Mouse (Mus musculus) spleen, embryonic (tissue): ENCODE measurements at regions not wholly inside any gene's neighbourhood (a gene's known extent, or its start where the extent isn't known, plus 50 kb on each side); places are given as distances from the start of the nearest gene placed in this dataset.
"Not testable (repeated sequence)": the region's sequence is repeated elsewhere in the genome, so short reads cannot be mapped to it uniquely, and the experiment has no call there.

Experiments
- CTCF ChIA-PET: fragments of 350-600 bp; sonication (Branson Sonifier 250); formaldehyde crosslinking; loops from one replicate; lab custom pipeline; 2022; lab: Charles Lee

DNA sequence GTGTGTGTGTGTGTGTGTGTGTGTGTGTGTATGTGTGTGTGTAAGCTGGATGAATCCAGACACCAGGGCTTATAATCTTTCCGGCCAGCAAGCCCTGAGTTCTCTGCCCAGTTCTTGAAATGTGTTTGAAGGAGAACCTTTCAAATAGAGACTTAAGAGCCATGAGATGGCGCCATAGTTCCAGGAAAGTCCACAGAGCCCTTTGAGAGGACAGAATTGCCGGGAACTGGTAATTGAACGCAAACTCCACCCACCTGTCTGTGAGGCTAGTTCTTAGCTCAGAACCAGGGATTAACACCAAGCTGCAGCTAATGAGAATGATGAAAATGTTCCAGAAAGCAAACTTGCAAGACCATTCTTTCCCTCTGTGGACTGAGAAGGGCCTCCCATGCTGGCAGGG lies 72.2 kb downstream of the Trim42 start:
- CTCF ChIA-PET = no interaction called here

DNA sequence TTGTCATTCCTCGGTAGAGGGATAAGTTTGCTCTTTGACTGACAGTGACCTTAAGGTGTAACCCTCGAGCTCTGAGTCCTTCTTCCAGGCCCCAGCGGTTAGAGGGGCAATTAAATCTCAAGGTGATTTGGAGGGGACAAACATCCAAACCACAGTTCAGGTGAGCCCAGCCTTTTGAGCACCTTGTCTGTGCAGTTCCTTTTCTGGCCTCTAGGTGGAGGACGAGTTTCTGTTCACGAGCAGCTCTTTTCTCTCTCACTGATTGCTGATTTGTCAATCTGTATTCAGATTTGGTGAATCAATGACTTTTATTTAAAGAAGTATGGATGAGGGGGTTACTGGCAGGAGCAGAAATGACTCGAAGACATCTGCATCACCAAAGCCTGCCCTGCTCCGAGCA lies 74.0 kb downstream of the Trim42 start:
- CTCF ChIA-PET = no interaction called here

DNA sequence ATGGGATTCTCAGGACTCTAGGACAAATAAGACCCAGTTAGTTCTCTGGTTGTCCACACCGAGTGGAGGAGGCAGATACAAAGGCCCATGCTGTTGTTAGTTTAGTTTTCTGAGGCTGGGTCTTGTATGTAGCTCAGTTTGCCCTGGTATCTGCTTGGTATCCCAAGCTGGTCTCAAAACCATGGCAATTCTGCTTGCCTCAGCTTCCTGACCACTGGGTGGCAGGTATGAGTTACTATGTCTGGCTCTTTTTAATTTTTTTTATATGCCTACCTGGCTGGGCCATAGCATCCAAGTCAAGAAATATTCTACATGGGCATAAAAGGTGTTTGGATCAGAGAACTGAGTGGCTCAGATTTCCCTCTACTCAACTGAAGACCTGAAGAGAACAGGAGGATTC lies 77.9 kb downstream of the Trim42 start:
- CTCF ChIA-PET = no interaction called here

DNA sequence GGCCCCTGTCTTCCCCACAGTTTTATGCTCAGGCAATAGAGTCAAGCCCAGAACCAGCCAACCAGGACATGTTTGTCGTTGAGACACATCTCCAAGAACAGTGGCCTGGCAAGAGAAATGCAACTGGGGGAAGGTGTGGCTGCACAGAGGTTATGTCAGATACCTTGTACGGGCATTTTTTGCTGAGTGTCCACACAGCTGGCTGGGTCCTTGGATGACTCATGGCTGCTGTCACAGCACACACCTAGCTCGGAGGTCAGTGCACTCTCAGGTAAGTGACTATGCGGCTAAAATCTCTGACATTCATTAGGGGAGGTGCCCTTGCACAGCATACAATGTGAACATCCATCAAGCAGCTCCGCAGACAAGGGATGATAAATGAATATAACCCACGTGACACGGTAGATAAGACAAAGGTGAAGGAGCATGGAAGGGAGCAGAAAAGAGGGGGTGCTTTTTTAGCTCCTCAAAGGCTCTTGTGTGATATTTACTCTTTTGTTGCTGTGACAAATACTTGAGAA lies 85.4 kb downstream of the Trim42 start:
- CTCF ChIA-PET = no interaction called here

DNA sequence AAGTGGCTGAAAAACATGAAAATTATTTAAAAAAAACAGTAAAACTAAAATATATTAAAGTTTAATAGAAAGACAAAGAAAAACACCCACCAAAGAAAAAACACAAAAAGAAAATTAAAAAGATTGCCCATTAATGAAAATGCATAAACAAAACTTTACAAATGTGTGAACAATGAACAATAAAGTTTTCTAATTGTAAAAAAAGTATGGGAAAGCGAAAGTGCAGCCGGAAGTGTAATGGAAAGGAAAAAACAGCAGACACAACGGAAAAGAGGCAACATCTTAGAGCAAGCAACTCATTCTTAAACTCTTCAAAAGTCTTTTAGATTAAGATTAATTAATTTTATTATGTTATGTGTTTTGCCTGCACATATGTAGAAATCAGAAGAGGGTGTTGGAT lies 87.7 kb downstream of the Trim42 start:
- CTCF ChIA-PET = no interaction called here

DNA sequence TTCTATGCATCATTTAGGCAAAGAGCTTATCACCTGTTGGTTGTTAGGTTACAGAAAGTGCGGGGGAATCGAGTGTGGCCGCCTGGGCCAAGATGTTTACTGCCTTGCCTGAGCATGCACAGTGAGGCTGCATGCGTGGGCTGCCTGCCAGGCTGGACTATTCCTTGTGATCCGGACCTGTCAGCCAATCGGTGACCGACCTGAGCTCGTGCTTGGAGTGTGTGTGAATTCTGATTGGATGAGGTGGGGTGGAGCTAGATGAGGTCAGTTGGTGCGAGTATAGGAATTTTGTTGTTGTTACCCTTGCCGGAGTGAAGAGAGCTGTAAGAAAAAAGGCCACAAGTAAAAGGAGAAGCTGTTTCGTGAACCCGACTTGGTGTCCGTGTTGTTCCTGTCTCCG lies 94.3 kb downstream of the Trim42 start:
- CTCF ChIA-PET = not testable (repeated sequence)

DNA sequence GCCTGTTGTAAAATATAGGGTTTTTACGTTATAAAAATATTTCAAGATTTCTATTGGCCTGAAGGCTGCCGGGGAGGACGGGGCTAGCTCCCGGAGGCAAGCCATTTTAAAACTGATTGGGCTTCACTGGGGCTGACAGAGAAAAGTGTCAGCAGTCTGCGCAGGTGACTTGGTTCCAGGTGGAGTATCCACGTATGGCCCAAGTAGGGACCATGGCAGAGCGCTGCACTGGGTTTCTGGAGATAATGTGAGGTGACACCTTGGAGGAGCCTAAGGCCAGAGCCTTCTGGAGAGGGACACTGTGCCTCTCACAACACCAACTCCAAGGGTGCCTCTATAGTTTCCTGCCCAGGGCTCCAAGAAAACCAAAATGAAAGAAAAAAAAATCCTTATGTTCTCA lies 95.9 kb downstream of the Trim42 start:
- CTCF ChIA-PET = no interaction called here

DNA sequence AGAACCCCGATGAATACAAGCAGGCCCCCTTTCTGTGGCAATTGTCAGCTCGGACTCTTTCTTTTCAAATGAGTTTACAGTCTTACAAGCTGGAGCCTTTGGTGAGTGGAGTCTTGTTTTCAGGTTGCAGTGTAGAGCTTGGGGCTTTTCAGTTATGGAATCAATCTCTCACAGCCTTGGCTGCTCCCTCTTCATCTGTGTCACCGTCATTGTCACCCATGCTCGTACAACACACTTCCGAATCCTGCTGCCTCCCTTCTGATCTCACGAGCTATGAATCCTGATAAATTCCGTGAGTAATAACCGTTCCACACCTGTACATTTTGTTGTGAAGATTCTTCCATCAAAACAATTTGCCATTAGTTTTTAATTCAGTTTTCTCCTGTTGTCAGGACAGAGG lies 97.7 kb downstream of the Trim42 start:
- CTCF ChIA-PET = no interaction called here

DNA sequence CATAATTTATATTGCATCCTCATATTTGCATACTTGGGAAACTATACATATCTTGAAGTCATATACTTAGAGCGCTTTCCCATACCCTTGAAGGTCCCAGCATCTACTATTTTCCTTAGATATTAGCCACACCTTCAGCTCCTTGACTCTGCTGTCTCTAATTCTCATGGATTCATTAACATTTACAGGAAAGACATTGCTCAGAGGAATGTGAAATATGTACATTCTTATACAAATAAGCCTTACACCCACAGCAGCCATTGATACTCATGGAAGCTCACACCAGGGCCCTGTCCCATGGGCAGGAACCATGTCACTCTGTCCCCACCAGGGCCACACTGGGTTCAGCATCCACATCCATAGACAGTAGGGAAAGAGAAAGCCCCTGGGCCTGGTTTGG lies 122.1 kb downstream of the Trim42 start:
- CTCF ChIA-PET = no interaction called here

DNA sequence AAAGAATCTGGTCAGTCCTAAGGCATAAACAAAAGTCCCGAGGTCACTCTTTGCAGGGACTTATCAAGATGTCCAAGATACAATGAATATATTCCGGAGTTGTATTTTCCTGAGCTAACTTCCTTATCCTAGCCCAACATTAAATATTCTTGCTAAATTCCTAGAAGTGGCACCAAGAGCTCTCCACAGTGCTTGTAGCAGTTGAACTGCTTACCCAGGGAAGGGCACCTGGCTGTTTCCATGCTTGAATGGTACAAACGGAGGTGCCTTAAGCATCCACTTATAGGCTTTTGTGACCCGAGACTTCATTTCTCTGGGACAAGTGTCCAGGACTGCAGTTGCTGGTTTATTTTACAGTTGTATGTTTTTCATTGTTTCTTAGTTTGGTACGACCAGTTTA lies 115.1 kb upstream of the Slc25a36 start:
- CTCF ChIA-PET = no interaction called here

DNA sequence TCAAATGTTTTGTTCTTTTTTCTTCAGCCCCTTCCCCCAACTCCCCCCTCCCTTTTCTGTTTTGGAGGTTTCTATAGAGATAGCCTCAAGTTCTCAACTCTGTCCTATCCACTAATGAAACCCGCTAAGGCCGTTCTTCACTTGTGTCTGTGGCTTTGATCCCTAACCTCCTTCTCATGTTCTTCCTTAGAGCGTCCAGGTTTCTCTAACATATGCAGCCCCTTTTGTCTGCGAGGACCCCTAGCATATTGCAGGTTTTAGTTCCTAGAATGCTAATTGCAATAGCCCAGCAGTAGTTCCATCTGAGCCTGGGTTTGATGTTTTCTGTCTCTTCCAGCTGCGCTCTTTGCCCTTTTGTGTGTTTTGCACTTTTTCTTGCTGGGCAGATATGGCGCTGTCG lies 113.6 kb upstream of the Slc25a36 start:
- CTCF ChIA-PET = no interaction called here

DNA sequence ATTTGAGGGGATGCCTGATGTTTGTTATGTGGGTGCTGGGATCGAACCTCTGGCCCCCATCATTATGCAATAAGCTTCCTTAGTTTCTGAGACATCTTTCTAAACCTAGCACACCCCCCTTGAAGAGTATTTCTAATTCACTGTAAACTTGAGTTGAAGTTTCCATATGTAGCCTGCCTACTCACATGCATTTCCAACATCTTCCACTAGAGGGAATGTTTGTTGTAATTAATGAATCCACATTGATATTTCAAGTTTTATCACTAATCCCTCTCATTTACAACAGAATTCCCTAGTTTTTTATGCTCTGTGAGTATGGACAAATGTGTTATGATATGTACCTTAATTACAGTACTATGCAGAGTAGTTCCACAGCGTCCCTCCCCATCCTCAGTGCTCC lies 103.8 kb upstream of the Slc25a36 start:
- CTCF ChIA-PET = no interaction called here

DNA sequence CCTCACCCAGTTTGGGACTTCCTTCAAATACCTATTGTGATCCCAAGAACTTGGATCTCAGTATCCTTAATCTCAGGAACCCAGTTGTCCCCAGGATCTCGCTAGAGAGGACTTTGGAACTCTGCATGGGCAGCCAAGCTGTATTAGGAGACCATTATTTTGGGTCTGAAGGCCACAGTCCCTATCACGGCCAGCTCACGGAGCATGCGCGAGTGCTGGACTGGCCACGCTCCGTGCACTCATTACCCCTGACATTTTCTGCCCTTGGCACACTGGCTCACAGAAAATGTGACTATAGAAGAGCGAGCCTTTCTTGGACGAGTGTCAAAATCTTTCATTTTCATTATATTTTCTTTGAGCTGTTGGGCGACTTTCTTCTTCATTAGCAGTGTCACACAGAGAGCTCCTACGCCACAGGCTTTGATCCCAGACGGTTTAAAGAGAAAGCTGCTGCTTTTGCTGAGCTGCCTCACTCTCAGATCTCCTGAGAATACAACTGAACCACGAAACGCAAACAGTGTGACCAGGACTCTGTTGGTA lies 79.4 kb upstream of the Slc25a36 start:
- CTCF ChIA-PET = interaction anchor here (0.6 kb wide), 1 partner anchor 10 kb away, joined by 3 read pairs; no protein-coding TSS in a partner anchor

DNA sequence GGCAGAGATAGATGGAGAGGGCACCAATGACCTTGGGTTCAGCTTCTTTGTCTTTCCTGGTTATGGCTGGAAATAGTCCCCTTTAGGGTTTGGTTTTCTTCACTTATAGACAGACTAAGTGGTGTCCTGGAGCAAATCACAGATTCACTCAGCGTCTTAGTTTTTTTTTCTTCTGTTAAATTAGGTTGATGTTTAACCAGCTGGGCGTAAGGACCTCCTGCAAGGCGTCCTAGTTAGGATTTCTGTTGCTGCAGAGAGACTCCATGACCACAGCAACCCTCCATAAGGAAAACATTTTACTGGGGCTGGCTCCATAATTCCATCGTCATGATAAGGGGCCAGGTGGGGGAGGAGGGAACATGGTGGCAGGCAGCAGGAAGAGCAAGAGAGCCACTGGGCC lies 78.7 kb upstream of the Slc25a36 start:
- CTCF ChIA-PET = interaction anchor here (0.6 kb wide), 1 partner anchor 9 kb away, joined by 3 read pairs; no protein-coding TSS in a partner anchor

DNA sequence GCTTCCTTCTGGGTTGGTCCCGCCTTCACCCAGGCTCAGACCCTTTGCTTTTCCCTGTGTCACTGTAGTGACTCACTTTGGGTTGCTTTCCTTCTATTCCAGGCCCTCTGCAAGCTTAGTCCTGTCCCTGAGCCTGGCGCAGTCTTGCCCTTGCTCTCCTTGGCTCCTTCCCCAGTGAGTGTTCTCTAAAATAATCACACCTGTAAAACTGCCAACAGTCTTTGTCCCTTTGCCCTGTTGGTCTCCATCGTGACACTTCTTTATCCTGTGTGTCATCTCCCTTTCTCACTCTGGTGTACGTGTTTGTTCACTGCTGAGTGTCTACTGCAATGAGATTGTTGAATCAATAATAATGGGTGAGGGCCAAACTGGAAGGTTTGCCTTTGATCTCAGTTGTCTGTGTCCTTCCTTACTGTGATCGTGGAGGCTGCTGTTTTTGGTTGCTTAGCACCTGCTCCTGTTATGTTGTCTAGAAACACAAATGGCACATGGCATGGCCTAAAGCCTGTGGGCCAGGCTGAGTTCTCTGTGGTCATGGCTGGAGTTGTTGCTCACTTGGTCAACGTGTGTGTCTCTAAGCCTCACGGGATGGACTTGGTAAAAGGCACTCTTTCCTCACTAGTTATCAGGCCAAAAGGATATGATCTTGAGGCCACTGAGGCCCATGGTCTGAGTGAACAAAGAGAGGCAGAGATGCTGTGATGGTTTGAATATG lies 77.8 kb upstream of the Slc25a36 start:
- CTCF ChIA-PET = no interaction called here

DNA sequence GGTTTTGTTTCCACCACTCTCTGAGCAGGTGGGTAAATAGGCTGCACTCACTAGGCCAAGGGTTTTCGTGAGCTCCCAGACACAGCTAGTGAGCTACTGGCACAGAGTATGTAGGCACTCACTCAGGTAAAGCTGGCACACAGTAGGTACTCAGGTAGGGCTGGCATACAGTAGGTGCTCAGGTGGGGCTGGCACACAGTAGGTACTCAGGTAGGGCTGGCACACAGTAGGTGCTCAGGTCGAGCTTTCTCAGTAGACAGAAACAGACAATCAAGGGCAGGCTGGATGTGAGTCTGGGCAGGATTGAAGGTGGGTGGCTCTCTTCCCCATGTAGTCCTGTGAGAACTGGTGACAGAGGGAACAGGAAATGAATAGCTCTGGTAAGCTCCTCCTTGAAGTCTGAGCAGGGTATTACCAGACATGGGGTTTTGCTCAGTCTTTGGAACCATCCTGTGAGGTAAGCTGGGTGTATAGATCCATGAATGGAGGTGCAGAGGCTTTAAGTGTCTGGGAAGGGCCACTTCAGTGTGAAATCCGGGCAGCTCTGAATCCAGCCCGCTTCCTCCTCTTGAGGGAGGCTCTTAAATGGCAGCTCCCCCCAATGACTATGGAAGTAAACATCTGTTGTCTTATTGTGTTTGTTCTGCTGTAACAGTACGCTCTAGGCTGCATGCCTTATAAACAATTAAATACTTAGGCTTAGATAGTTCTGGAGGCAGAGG lies 62.4 kb upstream of the Slc25a36 start:
- CTCF ChIA-PET = interaction anchor here (0.7 kb wide), 1 partner anchor 62 kb away, joined by 18 read pairs; no protein-coding TSS in a partner anchor

DNA sequence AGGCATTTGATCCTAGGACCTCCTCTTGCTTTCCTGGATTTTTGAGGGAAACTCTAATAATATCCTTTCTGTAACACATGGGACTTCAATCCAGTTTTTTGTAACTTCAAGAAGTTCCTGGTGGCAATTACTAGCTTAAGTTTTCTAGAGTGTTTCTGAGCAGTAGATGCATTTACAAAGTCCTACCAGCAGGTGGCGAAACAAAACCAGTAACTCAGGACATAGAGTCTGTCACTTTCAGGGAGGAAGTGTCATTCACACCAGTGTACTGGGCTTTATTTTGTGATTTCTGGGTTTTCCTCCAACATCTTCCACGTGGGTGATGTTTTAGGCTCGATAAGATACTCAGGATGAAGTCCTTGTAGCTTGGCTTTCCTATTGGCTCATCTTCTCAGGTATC lies 61.1 kb upstream of the Slc25a36 start:
- CTCF ChIA-PET = no interaction called here

DNA sequence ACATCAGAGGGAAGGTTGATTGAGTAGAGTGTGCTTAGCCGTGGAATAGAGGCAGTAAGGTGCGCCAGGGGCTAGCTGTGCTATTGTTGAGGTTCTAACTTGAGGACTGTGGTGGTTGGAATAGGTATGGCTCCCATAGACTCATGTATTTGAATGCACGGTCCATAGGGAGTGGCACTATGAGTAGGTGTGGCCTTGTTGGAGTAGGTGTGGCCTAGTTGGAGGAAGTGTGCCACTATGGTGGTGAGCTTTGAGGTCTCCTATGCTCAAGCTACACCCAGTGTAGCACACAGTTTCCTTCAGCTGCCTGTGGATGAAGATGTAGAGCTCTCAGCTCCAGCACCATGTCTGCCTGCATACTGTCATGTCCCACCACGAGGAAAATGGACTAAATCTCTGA lies 60.5 kb upstream of the Slc25a36 start:
- CTCF ChIA-PET = no interaction called here

DNA sequence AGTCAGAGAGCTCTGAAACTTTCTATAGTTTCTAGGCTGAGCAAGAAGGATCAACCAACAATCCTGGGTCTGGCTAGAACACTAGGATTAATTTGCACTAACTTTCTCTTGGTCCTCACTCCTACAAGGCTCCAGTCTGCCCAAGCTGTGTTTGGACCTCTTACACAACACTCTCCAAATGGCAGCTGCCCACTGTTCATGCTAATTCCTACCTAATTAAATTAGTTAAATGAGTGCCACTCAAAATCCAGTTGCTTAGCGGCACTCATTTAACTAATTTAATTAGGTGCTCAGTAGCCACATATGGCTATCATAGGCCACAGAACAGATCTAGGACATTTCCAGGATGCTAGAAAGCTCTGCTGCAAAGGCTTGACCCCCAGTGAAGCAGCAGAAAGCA lies 59.9 kb upstream of the Slc25a36 start:
- CTCF ChIA-PET = interaction anchor here (0.5 kb wide), 1 partner anchor 17 kb away, joined by 4 read pairs; no protein-coding TSS in a partner anchor

DNA sequence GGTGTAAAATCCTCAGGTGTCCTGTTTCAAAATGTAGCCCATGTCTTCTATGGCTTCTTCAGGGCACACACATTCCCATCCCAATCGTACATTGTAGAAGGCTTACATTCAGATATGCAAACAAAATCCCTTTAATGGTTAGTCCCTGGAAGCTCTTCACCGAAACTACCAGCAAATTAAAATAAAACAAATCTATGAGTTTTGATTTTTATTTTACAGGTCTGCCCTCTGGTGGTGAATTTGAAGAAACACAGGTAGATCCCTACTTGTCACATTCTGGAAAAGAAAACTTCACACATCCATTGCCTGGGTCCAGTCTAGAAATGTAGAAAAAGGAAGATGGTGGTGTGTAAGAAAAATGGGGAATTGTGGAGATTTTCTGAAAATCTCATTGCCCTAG lies 51.5 kb upstream of the Slc25a36 start:
- CTCF ChIA-PET = interaction anchor here (0.6 kb wide), 1 partner anchor 227 kb away, joined by 4 read pairs; no protein-coding TSS in a partner anchor
